Mouse (Mus musculus) ovary, postnatal 36 days (tissue): ENCODE data around the gene Stam2.
A peak's percentile ranks its signal among the peaks of the same experiment; 100 is the strongest.

Experiments used
- DNase-seq: peaks from one replicate; pipeline ENCODE4 v3.0.0; 2022; ENCODE audit warnings: low spot score, mixed read lengths

The Stam2 gene

GRCm38 (mm10) chr2:52720231-52721025 lies 21.7 kb downstream of the Stam2 start:
- DNase-seq: no peak

GRCm38 (mm10) chr2:52717076-52717475 lies 25.0 kb downstream of the Stam2 start:
- DNase-seq: no peak

DNA sequence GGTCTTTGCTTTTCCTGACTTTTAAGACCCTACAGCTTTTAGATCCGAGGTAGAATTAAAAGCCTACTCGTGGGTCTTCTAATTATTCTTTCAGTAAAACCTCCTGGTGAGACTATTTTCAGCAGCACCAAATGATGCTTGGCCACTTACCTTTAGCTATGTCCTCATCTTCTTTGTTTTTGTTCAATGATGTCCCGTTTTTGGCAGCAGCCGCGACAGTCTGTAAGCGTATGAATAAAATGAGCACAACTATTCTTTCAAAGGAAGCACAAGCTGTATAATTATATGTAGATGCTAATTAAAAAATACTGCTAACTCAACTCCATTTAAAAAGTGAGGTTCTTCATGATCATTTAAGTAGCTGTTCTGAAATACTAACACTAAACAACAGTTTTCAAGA lies 26.5 kb downstream of the Stam2 start:
- DNase-seq: no peak

GRCm38 (mm10) chr2:52714111-52714510 lies 28.0 kb downstream of the Stam2 start:
- no peak for DNase-seq

- DNase-seq: no peak
Observed at GRCm38 (mm10) chr2:52710804-52711203, 31.3 kb downstream of the Stam2 start.

- no peak for DNase-seq
Observed at GRCm38 (mm10) chr2:52709417-52709816, 32.7 kb downstream of the Stam2 start.

- DNase-seq: no peak
Observed at GRCm38 (mm10) chr2:52701368-52702036, 40.6 kb downstream of the Stam2 start.

DNA sequence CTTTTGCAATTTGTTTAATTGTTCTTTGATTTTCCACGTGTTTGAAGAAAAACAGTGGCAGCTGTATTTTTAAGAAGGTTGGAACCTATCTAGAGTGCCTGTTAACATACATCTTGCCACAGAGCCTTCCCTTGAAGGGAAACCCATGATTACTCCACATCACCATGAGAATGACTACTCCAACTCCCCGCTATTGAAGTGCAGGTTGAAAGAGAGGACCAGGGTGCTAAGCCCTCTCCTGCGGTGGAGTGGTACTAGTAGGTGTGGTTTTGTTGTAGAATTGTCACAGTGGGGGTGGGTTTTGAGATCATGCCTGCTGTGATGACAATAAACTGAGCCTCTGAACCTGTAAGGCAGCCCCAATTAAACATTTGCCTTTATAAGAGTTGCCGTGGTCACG lies 41.7 kb downstream of the Stam2 start:
- no peak for DNase-seq

- DNase-seq: no peak
Observed at GRCm38 (mm10) chr2:52694604-52695003, 47.5 kb downstream of the Stam2 start.

DNA sequence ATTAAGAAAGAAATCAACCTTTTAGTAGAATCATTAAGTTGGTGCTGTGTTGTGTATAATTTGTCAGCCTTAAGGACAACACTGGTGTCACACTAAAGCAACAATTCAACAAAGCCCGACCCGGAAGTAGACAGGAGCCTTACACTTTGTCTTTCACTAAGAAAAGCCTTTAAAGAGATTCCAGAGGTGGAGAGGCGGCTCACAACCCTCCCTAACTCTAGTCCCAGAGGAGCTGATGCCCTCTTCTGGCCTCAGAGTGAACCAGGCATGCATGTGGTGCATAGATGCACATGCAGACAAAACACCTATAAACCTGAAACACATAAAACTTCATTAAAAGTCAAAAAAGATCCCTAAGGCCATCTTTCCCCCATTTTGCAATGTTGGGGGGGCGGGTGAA lies 50.3 kb downstream of the Stam2 start:
- DNase-seq: no peak

- no peak for DNase-seq
Observed at GRCm38 (mm10) chr2:52686601-52687000, 55.5 kb downstream of the Stam2 start.

DNA sequence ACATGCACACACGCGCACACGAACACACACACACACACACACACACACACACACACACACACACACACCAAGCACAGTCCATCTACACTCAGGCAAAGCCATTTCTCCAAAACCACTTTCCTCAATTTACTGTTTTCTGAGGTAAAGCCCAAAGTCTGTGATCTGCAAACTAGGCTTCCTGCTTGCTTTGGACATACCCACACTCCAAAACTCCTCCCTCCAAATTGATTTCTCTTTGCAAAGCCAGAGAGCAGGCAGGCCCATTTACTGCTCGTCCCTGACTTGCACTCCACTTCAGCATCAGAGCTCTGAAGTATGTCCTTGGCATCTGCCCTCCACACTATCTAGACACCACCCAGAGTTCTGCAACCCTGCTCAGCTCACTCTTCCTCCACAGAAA lies 64.5 kb downstream of the Stam2 start:
- no peak for DNase-seq

DNA sequence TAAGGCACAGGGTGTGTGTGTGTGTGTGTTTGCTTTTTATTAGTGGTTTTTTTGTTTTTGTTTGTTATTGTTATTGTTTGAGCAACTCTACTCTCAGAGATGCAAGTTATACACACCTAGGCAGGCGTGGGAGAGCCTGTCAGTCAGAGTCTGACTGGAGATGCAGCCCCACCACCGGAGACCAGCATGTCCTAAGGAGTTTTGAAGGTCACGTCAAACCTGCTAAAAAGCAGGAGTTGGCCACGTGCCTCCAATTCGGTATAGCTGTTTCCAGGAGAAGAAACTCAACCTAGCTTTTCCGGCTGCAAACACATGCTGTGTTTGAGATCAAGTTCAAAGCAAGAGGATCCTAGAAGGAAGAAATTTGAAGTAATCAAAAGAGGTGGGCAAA lies 65.2 kb downstream of the Stam2 start:
- DNase-seq: no peak

DNA sequence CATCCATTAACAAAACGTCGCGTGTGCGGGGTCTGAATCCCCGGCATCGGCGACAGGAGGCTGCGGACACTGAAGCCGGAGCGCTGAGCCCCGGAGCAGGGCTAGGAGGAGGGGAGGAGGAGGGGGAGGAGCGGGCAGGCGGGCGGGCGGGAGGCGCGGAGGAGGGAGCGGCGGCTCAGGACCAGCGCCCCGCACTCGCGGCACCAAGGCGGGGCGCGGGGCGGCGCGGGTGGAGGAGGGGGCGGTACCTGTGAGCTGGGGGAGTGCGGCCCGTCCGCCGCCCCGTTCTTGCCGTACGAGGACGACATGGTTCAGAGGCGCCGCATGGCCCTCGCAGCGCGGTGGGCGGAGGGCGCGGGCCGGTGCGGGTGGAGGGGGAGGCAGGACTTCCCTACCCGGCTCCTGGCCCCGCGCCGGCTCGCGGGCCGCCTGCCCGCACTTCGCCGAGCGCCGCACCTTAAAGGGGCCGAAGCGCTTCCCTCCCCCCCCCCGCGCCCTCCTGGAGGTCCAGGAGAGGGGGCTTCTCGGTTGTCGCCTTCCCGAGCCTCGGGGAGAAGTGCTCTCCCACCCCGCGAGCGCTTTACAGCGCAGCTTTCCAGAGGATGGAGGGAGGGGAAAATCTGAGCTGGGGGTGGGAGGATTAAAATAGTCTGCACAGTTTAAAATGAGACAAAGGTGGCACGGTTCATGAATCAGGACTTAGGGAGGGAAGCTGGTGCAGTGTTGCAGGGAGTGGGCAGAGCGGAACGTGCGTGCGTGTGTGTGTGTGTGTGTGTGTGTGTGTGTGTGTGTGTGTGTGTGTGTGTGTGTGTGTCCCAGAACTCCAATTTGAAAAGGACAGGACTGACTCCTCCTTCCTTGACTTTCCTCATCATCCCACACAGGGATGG lies 65.8 kb downstream of the Stam2 start, which contains the start of gene Cacnb4:
Gene Cacnb4, minus strand, starts transcription at position 809 of the 890 bp plus-strand sequence.
- DNase-seq: peak; percentile 67

- peak; percentile 17 for DNase-seq
Observed at GRCm38 (mm10) chr2:52675278-52675987, 66.6 kb downstream of the Stam2 start.

DNA sequence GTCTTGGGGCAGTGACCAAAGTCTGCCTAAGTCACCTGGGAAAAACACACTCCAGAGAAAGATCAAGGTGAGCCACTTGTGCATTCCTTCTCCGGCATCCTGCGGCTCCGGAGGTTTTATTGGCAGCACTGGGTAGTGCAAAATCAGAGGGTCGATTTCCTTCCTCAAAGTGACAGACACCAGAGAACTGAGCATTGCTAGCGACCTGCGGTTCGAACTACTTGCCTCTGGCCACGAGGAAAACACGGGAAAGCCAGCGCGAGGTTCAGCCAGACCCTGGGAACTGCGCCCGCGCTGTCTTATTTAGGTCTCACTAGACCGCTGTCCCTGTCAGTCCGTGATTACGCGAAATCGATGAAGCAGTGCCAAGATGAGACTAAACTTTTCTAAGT lies 67.2 kb downstream of the Stam2 start:
- DNase-seq: peak; percentile 14

- DNase-seq: no peak
Observed at GRCm38 (mm10) chr2:52673172-52673571, 68.9 kb downstream of the Stam2 start.

- DNase-seq: no peak
Observed at GRCm38 (mm10) chr2:52670733-52671132, 71.3 kb downstream of the Stam2 start.

DNA sequence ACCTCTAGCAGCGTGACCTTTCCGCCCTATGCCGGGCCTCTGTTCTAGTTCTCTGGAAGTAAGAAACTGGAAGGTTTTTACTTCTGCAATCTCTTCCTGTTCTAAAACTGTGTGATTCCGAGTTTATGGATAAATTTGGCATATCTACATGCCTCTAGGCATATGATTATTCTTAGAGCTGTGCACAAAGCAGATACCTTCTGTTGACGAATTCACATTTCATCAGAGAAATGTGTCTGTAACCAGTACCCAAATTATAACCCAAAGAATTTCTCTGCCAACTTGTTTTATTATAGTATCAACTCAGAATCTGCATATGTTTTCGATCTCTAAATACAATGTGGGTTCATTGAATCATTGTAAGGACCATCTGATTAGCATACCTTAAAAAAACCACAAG lies 73.6 kb downstream of the Stam2 start:
- DNase-seq: no peak

DNA sequence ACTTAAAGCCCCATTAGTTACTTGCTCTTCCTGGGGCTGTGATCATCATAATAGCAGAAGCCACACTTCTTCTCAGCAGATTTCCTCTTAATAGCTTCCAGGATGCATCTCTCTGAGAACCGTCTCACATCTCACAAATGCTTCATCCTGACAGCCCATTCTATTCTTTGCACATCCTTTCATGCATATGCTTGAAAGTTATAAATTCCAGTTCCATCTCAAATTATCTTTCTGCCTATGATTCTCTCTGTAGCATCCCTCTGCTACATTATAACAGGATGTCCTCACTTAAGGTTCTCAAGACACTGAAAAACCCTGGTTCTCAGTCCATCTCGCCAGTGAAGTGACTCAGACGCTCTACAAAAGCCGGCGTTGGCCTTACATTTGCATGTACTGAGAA lies 85.4 kb downstream of the Stam2 start:
- DNase-seq: no peak

GRCm38 (mm10) chr2:52654541-52654940 lies 87.5 kb downstream of the Stam2 start:
- no peak for DNase-seq

DNA sequence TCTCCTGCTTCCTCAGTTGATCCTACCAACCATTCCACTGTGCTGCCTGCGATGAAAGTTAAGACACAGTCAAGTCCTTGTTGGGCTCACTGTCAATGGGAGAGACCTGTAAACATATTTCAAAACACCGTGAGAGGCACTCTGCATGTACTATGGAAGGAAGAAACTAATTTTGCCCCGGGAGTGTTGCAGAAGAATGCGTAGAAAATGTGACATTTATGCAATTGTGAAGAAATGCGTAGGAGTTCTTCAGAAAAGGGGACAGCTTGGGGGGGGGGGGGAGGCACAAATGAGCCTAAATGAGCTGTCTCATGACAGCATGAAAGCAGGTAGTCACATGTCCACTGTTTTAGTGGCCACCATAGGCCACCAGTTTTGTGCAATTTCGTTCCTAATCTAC lies 90.5 kb downstream of the Stam2 start:
- no peak for DNase-seq
